Mouse (Mus musculus) skeletal muscle tissue, adult 2 months (tissue): Measurements from ENCODE around the gene Fbxl12.
A peak's percentile ranks its signal among the peaks of the same experiment; 100 is the strongest.
"Not testable (repeated sequence)": the region's sequence is repeated elsewhere in the genome, so short reads cannot be mapped to it uniquely, and the experiment has no call there.

Experiments used
- DNase-seq: peaks from one replicate; pipeline ENCODE4 v3.0.0-alpha.2; 2012; ENCODE audit warnings: low read depth, low spot score

The Fbxl12 gene

GRCm38 (mm10) chr9:20652260-20652658 is 7.7 kb upstream of the Fbxl12 start:
- DNase-seq: no peak

GRCm38 (mm10) chr9:20651602-20652259 is 7.2 kb upstream of the Fbxl12 start, which contains the start of gene Pin1:
Gene Pin1 (plus strand): TSS chr9:20652095.
- DNase-seq: peak; percentile 99

GRCm38 (mm10) chr9:20645121-20645520 is 554 bp upstream of the Fbxl12 start:
- DNase-seq: no peak

- DNase-seq: no peak
Observed at GRCm38 (mm10) chr9:20643781-20644180, 786 bp downstream of the Fbxl12 start.

- DNase-seq: peak; percentile 43
Observed at GRCm38 (mm10) chr9:20642896-20643466, 1.6 kb downstream of the Fbxl12 start.

- no peak for DNase-seq
Observed at GRCm38 (mm10) chr9:20642101-20642895, 2.3 kb downstream of the Fbxl12 start, which contains the start of gene Ubl5. Gene Ubl5 (plus strand): TSS chr9:20642878.

- no peak for DNase-seq
Observed at GRCm38 (mm10) chr9:20641501-20641900, 3.1 kb downstream of the Fbxl12 start.

GRCm38 (mm10) chr9:20639486-20639885 is 5.1 kb downstream of the Fbxl12 start:
- no peak for DNase-seq

- DNase-seq: no peak
Observed at GRCm38 (mm10) chr9:20638552-20638951, 6.0 kb downstream of the Fbxl12 start.

- DNase-seq: no peak
Observed at GRCm38 (mm10) chr9:20636790-20637189, 7.8 kb downstream of the Fbxl12 start.

- DNase-seq: peak; percentile 13
Observed at GRCm38 (mm10) chr9:20636256-20636655, 8.3 kb downstream of the Fbxl12 start.

- DNase-seq: not testable (repeated sequence)
Observed at GRCm38 (mm10) chr9:20635676-20636075, 8.9 kb downstream of the Fbxl12 start.

- no peak for DNase-seq
Observed at GRCm38 (mm10) chr9:20631332-20631731, 13.2 kb downstream of the Fbxl12 start.

- no peak for DNase-seq
Observed at GRCm38 (mm10) chr9:20616685-20617084, 27.9 kb downstream of the Fbxl12 start.

- DNase-seq: no peak
Observed at GRCm38 (mm10) chr9:20611976-20612375, 32.6 kb downstream of the Fbxl12 start.

GRCm38 (mm10) chr9:20609831-20610464 is 34.6 kb downstream of the Fbxl12 start:
- DNase-seq: no peak

GRCm38 (mm10) chr9:20607100-20607974 is 37.2 kb downstream of the Fbxl12 start:
- peak; percentile 89 for DNase-seq

- no peak for DNase-seq
Observed at GRCm38 (mm10) chr9:20606269-20606668, 38.3 kb downstream of the Fbxl12 start.

GRCm38 (mm10) chr9:20601270-20601669 is 43.3 kb downstream of the Fbxl12 start:
- no peak for DNase-seq

GRCm38 (mm10) chr9:20581175-20581634 is 63.4 kb downstream of the Fbxl12 start, which contains the start of gene Zfp846:
Gene Zfp846 (plus strand): TSS chr9:20581291.
- peak; percentile 96 for DNase-seq

- no peak for DNase-seq
Observed at GRCm38 (mm10) chr9:20576591-20576990, 68.0 kb downstream of the Fbxl12 start.
